Mouse (Mus musculus) MEL (cell line): ENCODE results near the gene Zic2.

ENCODE experiments used
- CHD2 ChIP-seq: IDR thresholded peaks from 2 replicates; pipeline ENCODE4 v1.6.1; 2011; ENCODE audit warnings: low read length, improper control_type of control experiment
- CTCF ChIP-seq, 3 experiments: IDR thresholded peaks in 2 of 3; conservative IDR thresholded peaks in 1 of 3; 2 replicates each; pipeline ENCODE4 v1.5.1; 2011 to 2012; ENCODE audit warnings: low read length in 3 of 3, low read depth in 2 of 3, mild to moderate bottlenecking in 2 of 3, improper control_type of control experiment in 1 of 3, inconsistent platforms in 1 of 3, mixed read lengths in 1 of 3, moderate library complexity in 1 of 3; ENCODE audit not compliant: control insufficient read depth in 1 of 3, insufficient read depth in 1 of 3, poor library complexity in 1 of 3, severe bottlenecking in 1 of 3
- NELFE ChIP-seq: IDR thresholded peaks from 2 replicates; pipeline ENCODE4 v1.6.1; 2011; ENCODE audit warnings: low read depth, low read length, improper control_type of control experiment
- POLR2AphosphoS5 ChIP-seq: IDR thresholded peaks from 2 replicates; pipeline ENCODE4 v1.6.1; 2012; ENCODE audit warnings: low read depth, borderline replicate concordance, mild to moderate bottlenecking, inconsistent platforms, low read length, moderate library complexity, mixed read lengths

GRCm38 (mm10) chr14:122511519-122511918 lies 36.3 kb downstream of the Zic2 start:
- no peak for TF ChIP-seq NELFE
- no peak for TF ChIP-seq POLR2AphosphoS5
- no peak for TF ChIP-seq CTCF (IDR thresholded peaks at IDR 0.05 in 2 of 3, conservative IDR thresholded peaks at IDR 0.05 in 1 of 3; ENCODE audit: control insufficient read depth in 1 of 3, insufficient read depth in 1 of 3, low read depth in 2 of 3, low read length in 3 of 3, poor library complexity in 1 of 3, severe bottlenecking in 1 of 3)
- TF ChIP-seq CHD2, result no peak
